Mouse (Mus musculus) embryonic facial prominence, embryonic 12.5 days (tissue): Measurements from ENCODE around the gene Slc4a1. TPM values are rescaled to one million over a fixed set of nuclear protein-coding genes. Genes with fewer than 3 reads are reported as not detected.
A peak's percentile ranks its signal among the peaks of the same experiment; 100 is the strongest.
"Not testable (repeated sequence)": the region's sequence is repeated elsewhere in the genome, so short reads cannot be mapped to it uniquely, and the experiment has no call there.

Experiments used
- ATAC-seq: fragments of 200-750 bp; cut with Nextera tagmentation; 2 replicates; pipeline ENCODE4 v1.8.0; 2017; ENCODE audit not compliant: insufficient number of reproducible peaks, insufficient read depth, low FRiP score, low TSS enrichment
- H3K27ac ChIP-seq: fragments of 300-500 bp; sonication (generic); 2 replicates; pipeline ENCODE4 v1.5.1; 2016; ENCODE audit warnings: mild to moderate bottlenecking
- H3K27me3 ChIP-seq: fragments of 300-500 bp; sonication (generic); 2 replicates; pipeline ENCODE4 v1.6.1; 2016; ENCODE audit warnings: mild to moderate bottlenecking, moderate library complexity
- H3K36me3 ChIP-seq: fragments of 300-500 bp; sonication (generic); 2 replicates; pipeline ENCODE4 v1.6.1; 2016; ENCODE audit warnings: mild to moderate bottlenecking
- H3K4me1 ChIP-seq: fragments of 300-500 bp; sonication (generic); 2 replicates; pipeline ENCODE4 v1.6.1; 2016
- H3K4me2 ChIP-seq: fragments of 300-500 bp; sonication (generic); replicated peaks from 2 replicates; pipeline ENCODE4 v1.6.1; 2016; ENCODE audit warnings: mild to moderate bottlenecking, moderate library complexity
- H3K4me3 ChIP-seq: fragments of 300-500 bp; sonication (generic); 2 replicates; pipeline ENCODE4 v1.5.1; 2016; ENCODE audit warnings: mild to moderate bottlenecking
- H3K9ac ChIP-seq: fragments of 300-500 bp; sonication (generic); 2 replicates; pipeline ENCODE4 v1.6.1; 2016; ENCODE audit warnings: mild to moderate bottlenecking, moderate library complexity
- H3K9me3 ChIP-seq: fragments of 300-500 bp; sonication (generic); 2 replicates; pipeline ENCODE4 v1.6.1; 2016; ENCODE audit warnings: mild to moderate bottlenecking, moderate library complexity
- WGBS: fragments of 180-500 bp; shearing (Covaris S2); methylation state at CpG from one replicate; pipeline ENCODE4 v1.1.7; 2016; 5-methylcytosine and 5-hydroxymethylcytosine counted together
- polyA plus RNA-seq: library from polyadenylated mRNA; unstranded; fragments of >200 nt; fragmentation: Nextera tagmentation; extraction: Ambion mirVana; gene quantifications from 2 replicates; pipeline ENCODE4 v1.2.1, GENCODE M21; 2016

The Slc4a1 gene
- polyA plus RNA-seq = 24.5 and 26.4 TPM in 2 replicates

GRCm38 (mm10) chr11:102366103-102366502 is at the start of gene Slc4a1:
Gene Slc4a1, minus strand, starts transcription at chr11:102366203.
- not testable (repeated sequence) for H3K4me3 ChIP-seq, H3K9me3 ChIP-seq, H3K9ac ChIP-seq, H3K36me3 ChIP-seq, H3K27ac ChIP-seq, H3K4me2 ChIP-seq, H3K27me3 ChIP-seq, ATAC-seq, H3K4me1 ChIP-seq
- WGBS = 77% methylated on average over 8 of the region's 8 CpGs

DNA sequence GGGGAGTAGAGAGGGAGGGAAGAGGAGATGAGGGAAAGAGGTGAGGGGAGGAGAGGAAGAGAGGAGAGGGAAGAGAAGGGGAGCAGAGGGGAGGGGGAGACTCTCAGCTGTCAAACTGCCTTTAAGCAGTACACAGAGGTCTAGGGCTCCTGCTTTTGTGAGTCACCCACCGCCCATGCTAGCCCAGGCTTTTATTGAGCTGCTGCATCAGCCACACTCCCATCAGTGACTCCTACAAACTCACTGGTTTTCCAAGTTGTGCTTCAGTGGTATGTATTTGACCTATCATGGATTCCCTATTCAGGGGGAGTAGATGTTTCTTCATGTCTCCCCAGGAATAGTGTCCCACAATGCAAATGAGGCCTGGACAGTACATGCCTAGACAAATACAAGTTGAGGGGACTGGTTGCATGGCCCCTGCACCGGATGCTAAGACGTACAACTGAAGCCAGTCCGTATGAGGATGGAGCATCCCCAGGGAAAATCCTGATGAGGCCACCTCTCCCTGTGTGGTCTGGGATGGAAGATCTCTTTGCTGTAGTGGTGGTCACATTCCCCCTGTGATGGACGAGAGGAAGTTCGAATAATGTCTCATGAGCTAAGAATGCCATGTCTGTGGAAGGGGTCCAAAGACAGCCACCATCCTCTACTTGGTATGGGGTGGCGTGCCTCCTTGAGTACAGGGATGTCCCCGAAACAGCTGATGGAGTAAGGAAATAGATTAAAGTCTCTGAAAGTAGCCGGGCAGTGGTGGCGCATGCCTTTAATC is 49.2 kb upstream of the Slc4a1 start:
- no peaks in the 10 kb centered on the region for H3K4me1 ChIP-seq
- no peak overlapping the region for H3K4me3 ChIP-seq
- ATAC-seq = no peak
- H3K27me3 ChIP-seq = no peaks in the 10 kb centered on the region
- no peak overlapping the region for H3K9ac ChIP-seq
- no peaks in the 10 kb centered on the region for H3K36me3 ChIP-seq
- H3K9me3 ChIP-seq = no peaks in the 10 kb centered on the region
- 70% methylated on average over 10 of the region's 10 CpGs for WGBS
- H3K27ac ChIP-seq = 0 out of 2 replicates have a peak overlapping the region, but pooled peaks have one; percentile 3
- H3K4me2 ChIP-seq = no peak overlapping the region

DNA sequence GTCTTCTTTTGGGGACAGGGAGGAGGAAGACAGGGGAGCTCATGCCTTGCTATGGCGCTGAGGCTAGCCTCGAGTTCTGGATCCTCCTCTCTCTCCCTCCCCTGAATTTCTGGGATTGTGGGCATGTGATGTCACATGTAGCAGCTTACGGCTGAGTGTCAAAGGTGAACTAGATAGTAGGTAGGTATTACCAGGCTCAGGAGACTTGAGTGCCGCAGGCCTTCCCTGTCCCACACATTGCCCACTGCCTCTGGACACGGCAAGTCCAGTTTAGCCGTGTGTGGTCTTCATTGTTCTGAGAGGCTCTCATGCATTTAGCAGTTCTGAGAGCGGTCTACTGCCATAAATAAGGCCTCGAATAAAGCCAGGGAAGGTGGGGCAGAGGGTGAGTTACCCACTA is 47.1 kb upstream of the Slc4a1 start:
- WGBS = 79% methylated on average over 8 of the region's 8 CpGs
- H3K27ac ChIP-seq = no peak overlapping the region

GRCm38 (mm10) chr11:102411704-102412103 is 45.7 kb upstream of the Slc4a1 start:
- H3K4me3 ChIP-seq = no peak overlapping the region
- peaks cover 6% of the 10 kb centered on the region; the same call in 1 of the 2 replicates for H3K4me1 ChIP-seq
- no peaks in the 10 kb centered on the region for H3K36me3 ChIP-seq
- no peak for ATAC-seq
- H3K27ac ChIP-seq = no peak overlapping the region
- no peak overlapping the region for H3K9ac ChIP-seq
- H3K9me3 ChIP-seq = no peaks in the 10 kb centered on the region
- WGBS = 8% methylated on average over 11 of the region's 11 CpGs
- H3K27me3 ChIP-seq = no peaks in the 10 kb centered on the region
- H3K4me2 ChIP-seq = no peak overlapping the region

More for the DNA sequence above, 47.1 kb upstream of the Slc4a1 start:
- Histone ChIP-seq H3K4me3 (no peak overlapping the region), H3K9me3 (no peaks in the 10 kb centered on the region), H3K9ac (no peak overlapping the region), H3K4me2 (no peak overlapping the region), H3K4me1 (0 out of 2 replicates have a peak, but pooled peaks cover 6% of the 10 kb centered on the region), H3K27me3 (no peaks in the 10 kb centered on the region), H3K36me3 (no peaks in the 10 kb centered on the region)
- ATAC-seq = no peak

- H3K27me3 ChIP-seq = no peaks in the 10 kb centered on the region
- no peaks in the 10 kb centered on the region for H3K9me3 ChIP-seq
Observed at GRCm38 (mm10) chr11:102411061-102411460, 45.1 kb upstream of the Slc4a1 start.

DNA sequence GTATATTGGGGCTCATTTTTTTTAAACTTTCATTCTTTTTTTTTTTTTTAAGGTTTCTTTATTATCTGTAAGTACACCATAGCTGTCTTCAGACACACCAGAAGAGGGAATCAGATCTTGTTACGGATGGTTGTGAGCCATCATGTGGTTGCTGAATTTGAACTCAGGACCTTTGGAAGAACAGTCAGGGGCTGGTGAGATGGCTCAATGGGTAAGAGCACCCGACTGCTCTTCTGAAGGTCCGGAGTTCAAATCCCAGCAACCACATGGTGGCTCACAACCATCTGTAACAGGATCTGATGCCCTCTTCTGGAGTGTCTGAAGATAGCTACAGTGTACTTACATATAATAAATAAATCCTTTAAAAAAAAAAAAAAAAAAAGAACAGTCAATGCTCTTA is 44.3 kb upstream of the Slc4a1 start:
- H3K4me3 ChIP-seq, ATAC-seq, H3K36me3 ChIP-seq, H3K27me3 ChIP-seq, H3K9me3 ChIP-seq, H3K4me2 ChIP-seq, H3K27ac ChIP-seq, H3K9ac ChIP-seq: not testable (repeated sequence)
- H3K4me1 ChIP-seq = peaks cover 20% of the 10 kb centered on the region
- 100% methylated on average over 3 of the region's 3 CpGs for WGBS

More at GRCm38 (mm10) chr11:102411061-102411460, 45.1 kb upstream of the Slc4a1 start:
- no peak for ATAC-seq
- WGBS = 81% methylated on average over 3 of the region's 3 CpGs
- H3K27ac ChIP-seq = no peak overlapping the region
- H3K9ac ChIP-seq = no peak overlapping the region
- H3K36me3 ChIP-seq = no peaks in the 10 kb centered on the region
- H3K4me2 ChIP-seq = no peak overlapping the region
- H3K4me1 ChIP-seq = peaks cover 12% of the 10 kb centered on the region
- H3K4me3 ChIP-seq = no peak overlapping the region

- Histone ChIP-seq H3K4me1 (peaks cover 24% of the 10 kb centered on the region), H3K9ac (no peak overlapping the region), H3K27ac (no peak overlapping the region), H3K27me3 (no peaks in the 10 kb centered on the region), H3K4me2 (no peak overlapping the region), H3K4me3 (no peak overlapping the region), H3K9me3 (no peaks in the 10 kb centered on the region), H3K36me3 (peaks cover 2% of the 10 kb centered on the region; the same call in 1 of the 2 replicates)
- WGBS = 84% methylated on average over 3 of the region's 3 CpGs
- ATAC-seq = no peak
Observed at GRCm38 (mm10) chr11:102409795-102410330, 43.9 kb upstream of the Slc4a1 start.

DNA sequence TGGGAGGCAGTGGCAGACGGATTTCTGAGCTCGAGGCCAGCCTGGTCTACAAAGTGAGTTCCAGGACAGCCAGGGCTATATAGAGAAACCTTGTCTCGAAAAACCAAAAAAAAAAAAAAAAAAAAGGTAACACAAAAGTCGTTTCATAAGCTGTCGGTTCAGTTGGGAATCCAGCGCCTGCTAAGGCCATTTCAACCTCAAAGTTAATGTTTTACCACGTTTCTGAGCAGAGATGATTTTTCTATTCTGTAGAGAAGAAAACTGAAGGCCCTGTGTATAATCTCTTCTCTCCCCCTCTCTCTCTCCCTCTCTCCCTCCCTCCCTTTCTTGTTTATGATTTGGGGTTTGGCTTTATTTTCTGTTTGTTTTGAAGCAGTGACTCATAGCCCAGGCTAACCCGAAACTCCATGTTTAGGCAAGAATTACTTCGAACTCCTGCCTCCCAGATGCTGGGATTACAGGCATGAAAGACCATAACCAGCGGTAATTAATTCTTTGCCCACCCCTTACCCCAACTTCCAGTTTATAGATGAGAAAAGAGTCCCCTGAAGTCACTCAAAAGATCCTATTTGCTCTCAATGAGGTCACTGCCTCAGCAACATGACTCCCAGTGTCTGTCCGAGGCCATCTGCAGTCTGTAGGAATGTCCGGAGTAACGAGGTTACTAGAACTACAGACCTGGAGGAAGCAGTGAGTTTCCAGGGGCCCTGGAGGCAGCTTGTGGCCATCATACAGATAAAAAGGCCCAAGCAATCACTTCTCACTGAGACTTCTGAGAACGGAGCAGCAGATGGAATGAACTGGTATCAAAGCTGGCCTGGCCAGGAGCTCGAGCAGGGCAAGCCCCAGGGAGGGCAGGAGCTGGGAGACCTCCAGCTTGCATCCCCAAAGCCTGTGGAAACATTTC is 43.1 kb upstream of the Slc4a1 start:
- peak overlapping the region; percentile 80 for H3K4me3 ChIP-seq
- H3K4me2 ChIP-seq = peak overlapping the region; percentile 83
- WGBS = 36% methylated on average over 15 of the region's 15 CpGs
- peaks cover 9% of the 10 kb centered on the region for H3K36me3 ChIP-seq
- H3K27me3 ChIP-seq = no peaks in the 10 kb centered on the region
- H3K27ac ChIP-seq = peak overlapping the region; percentile 87
- H3K9me3 ChIP-seq = no peaks in the 10 kb centered on the region
- no peak for ATAC-seq
- H3K4me1 ChIP-seq = peaks cover 28% of the 10 kb centered on the region
- H3K9ac ChIP-seq = no peak overlapping the region

DNA sequence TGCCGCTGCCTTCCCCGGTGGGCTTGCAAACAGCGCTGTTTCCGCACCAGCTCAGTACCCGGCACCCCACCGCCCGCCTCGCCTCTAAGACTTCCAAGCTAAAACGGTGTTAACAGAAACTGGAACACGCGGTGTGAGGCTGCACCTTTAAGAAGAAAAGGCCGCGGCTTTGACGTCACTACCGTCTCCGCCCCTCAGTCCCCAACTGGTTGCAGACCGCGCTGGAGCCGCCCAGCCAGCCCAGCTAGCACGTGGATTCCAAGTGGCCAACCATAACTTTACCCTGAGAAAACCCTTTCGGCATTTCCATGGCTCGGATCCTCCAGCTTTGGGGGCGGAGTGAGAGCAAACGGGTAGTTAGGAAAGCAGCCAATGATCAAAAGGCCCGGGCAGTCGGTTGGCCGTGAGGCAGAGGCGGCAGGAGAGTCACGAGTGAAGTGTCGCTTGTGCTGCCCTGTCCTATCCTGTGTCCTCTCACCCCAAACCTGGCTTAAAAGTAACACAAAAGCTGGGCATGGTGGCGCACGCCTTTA is 42.4 kb upstream of the Slc4a1 start:
- Histone ChIP-seq H3K36me3 (peaks cover 16% of the 10 kb centered on the region), H3K9ac (peak overlapping the region; percentile 85), H3K27ac (peak overlapping the region; percentile 87), H3K4me1 (peaks cover 28% of the 10 kb centered on the region), H3K4me2 (peak overlapping the region; percentile 83), H3K4me3 (peak overlapping the region; percentile 80), H3K27me3 (no peaks in the 10 kb centered on the region), H3K9me3 (no peaks in the 10 kb centered on the region)
- peak; percentile 86 for ATAC-seq
- WGBS = under 1% methylated on average over 32 of the region's 32 CpGs

GRCm38 (mm10) chr11:102407834-102408215 is 41.8 kb upstream of the Slc4a1 start, which contains the start of gene Slc25a39:
Gene Slc25a39, minus strand, starts transcription at chr11:102407946.
- ATAC-seq = no peak
- H3K4me1 ChIP-seq = peaks cover 28% of the 10 kb centered on the region
- H3K27ac ChIP-seq = peak within 1 kb of the TSS; percentile 87
- under 1% methylated on average over 19 of the region's 19 CpGs for WGBS
- peak within 1 kb of the TSS; percentile 83 for H3K4me2 ChIP-seq
- H3K27me3 ChIP-seq = no peaks in the 10 kb centered on the region
- no peaks in the 10 kb centered on the region for H3K9me3 ChIP-seq
- H3K4me3 ChIP-seq = peak within 1 kb of the TSS; percentile 80
- H3K36me3 ChIP-seq = peaks cover 22% of the 10 kb centered on the region
- H3K9ac ChIP-seq = peak within 1 kb of the TSS; percentile 85
